Mouse (Mus musculus) left cerebral cortex, postnatal 10 days (tissue): ENCODE data around the gene Gm20479. TPM values are rescaled to one million over a fixed set of nuclear protein-coding genes. Genes with fewer than 3 reads are reported as not detected.
A peak's percentile ranks its signal among the peaks of the same experiment; 100 is the strongest.

ENCODE experiments used
- DNase-seq, 2 experiments: peaks; one replicate each; pipeline ENCODE4 v3.0.0; 2021 to 2022; ENCODE audit warnings: low spot score in 2 of 2, mixed read lengths in 1 of 2; ENCODE audit errors: extremely low spot score in 1 of 2
- intact Hi-C: fragments of 180-260 bp; cut with DNase I; formaldehyde crosslinking; loops from one replicate; pipeline ENCODE4 v1.15.1; 2025
- total RNA-seq, 2 experiments: library from RNA; stranded (reverse); gene quantifications; 2 replicates each; pipeline ENCODE4 v1.2.3; 2021

Gm20479 gene
- not detected for total RNA-seq

DNA sequence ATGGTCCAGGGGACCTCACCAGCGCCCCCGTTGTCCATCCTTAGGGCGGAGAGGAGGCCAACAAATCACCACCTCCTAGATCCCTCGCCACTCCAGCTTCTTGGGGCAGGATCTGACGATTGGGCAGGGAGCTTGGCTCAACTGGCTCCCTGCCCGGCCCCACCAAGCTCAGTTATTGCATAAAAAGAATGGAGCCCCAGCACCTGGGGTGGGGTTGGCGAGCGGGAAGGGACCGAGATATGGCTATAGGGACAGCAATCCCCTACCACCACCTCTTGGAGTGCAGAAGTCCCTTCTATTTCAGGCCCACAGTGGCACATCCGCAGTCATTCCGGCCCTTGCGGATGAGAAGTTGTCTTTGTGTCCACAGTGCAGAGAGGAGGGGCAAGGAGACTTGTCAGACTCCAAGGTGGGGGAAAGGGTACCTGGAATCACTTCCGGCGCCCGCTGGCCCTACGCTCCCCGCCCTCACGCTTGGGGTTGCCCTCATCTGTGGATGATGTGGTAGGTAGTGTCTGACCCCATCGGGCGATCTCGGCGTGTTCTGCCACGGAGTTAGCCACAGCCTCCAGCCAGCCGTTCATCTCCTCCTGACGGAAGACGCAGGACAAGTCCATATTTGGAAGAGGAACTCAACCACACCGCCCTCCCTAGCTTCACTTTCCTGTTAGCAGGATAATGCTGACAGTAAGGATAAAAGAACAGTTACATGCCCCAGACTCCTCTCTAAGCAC, at the start of gene Gm20479:
Gm20479 (minus strand) TSS at position 559 of the 734 bp plus-strand sequence.
- DNase-seq = peak in 1 of 2 experiments; percentile 59
- intact Hi-C loops = no loop called here

DNA sequence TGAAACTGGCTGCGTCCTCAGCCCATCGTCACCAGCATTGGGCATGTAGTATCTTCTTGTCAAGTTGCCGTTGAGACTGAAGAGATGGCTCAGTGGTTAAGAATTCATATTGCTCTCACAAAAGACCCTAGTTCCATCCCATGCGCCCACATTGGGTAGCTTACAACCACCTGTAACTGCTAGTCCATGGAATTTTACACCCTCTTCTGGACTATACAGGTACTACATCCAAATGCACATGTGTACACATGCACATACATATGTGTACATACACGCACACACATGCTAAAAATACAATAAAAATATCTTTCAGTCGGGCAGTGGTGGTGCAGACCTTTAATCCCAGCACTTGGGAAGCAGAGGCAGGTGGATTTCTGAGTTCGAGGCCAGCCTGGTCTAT, 49.3 kb upstream of the Gm20479 start:
- intact Hi-C loops = no loop called here
- DNase-seq = no peak

DNA sequence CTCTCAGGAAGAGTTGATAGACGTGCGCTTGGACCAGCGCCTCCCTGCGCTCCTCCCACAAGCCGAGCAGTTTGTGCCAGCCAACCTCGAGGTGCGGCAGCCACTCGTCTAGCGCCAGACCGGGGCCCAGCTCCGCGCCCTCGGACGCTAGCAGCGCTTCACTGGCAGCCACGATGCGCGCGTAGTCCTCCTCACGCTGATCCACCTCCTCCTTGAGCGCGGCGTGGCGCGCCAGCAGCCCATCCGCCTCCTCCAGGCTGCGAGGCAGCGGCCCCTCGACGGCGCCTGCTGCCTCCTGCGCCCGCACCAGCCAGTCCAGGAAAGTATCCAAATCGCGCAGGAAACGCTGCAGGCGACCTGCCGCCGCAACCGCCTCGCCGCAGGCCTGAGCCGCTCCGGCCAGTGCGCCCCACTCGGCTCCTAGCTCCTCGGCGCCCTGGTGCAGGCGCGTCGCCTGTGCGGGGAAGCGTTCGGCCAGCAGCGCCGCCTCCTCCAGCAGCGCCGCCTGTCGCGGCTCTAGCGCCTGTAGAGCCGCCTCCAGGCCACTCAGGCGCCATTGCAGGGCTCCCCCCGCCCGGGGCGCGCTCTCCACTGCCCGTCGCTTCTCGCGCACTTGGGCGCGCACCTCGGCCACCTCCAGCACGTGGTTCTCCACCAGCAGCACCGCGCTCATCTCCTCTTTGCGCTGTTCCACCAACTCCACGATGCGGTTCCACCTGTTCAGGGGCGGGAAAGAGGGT, 47.2 kb upstream of the Gm20479 start:
- peak in 1 of 2 experiments; percentile 34 for DNase-seq
- intact Hi-C loops = no loop called here

- peak; percentile 52 to 72 for DNase-seq
- intact Hi-C loops = no loop called here
Measured at GRCm38 (mm10) chr7:27402675-27403074, 45.5 kb upstream of the Gm20479 start.

DNA sequence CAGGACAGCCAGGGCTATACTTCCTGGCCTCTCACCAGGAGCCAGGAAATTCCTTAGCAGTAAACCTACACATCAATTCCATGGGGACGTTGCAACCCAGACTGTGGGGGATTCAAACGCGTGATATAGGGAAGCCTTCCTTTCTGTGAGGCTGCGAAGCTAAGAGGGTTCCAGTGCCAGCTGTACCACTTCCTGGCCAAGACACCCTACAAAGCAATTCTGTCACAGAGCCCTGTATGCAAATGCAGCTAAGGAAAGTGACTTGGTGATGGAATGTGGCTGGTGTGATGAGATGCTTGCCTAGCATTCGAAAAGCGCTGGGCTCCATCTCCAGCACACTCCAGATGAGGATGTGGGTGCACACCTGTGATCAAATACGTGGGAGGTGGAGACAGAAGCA, 43.3 kb upstream of the Gm20479 start:
- DNase-seq = no peak

GRCm38 (mm10) chr7:27397048-27397949, 40.1 kb upstream of the Gm20479 start:
- DNase-seq = peak in 1 of 2 experiments; percentile 73
- intact Hi-C loops = no loop called here

More for the DNA sequence above, 43.3 kb upstream of the Gm20479 start:
- intact Hi-C loops = no loop called here

DNA sequence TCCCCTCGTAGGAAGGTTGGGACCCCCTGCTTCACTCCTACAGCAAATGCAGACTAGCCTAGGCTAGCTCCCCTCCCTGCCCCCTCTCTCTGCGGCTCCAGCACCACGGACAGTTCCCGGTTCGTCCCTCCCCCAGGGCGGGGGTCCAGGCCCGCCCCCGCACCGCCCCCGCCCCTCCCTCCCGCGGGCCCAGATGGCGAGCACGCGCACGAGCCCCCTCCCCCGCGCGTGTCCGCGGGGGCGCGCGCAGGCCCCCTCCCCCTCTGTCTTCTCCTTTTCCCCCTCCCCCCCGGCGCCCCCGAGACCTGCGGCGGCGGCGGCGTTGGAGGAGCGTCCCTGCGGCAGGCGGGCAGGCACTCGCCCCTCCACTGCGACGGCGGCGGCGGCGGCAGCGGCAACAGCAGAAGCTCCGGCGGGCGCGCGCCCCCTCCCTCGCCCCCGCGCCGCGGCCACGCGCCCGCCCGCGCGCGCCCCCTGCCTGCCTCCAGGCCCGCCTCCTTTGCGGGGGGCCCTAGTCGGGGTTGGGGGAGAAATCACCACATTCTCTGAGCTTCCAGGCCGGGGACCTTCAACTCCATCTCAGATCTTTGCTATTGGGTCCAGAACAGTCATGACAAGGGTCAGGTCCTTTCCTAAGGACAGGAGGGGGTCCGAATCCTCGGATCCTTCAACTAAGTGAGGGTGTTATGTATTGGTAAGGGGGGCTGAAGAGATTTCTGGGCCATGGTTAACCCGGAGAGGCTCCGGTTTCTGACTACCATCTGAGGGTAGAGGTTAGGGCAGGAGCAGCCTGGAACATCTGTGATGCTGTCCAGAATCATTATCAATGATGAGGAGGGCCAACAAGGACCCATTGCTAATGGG, 39.2 kb upstream of the Gm20479 start:
- intact Hi-C loops = no loop called here

GRCm38 (mm10) chr7:27395521-27396183, 38.4 kb upstream of the Gm20479 start:
- intact Hi-C loops = loop anchor here (2.0 kb wide), 1 partner anchor 63 kb away; no protein-coding TSS in a partner anchor
- no peak for DNase-seq

More for the DNA sequence above, 39.2 kb upstream of the Gm20479 start:
- DNase-seq = peak in 1 of 2 experiments; percentile 78

- DNase-seq = no peak
- intact Hi-C loops = no loop called here
Measured at GRCm38 (mm10) chr7:27391416-27391815, 34.2 kb upstream of the Gm20479 start.

DNA sequence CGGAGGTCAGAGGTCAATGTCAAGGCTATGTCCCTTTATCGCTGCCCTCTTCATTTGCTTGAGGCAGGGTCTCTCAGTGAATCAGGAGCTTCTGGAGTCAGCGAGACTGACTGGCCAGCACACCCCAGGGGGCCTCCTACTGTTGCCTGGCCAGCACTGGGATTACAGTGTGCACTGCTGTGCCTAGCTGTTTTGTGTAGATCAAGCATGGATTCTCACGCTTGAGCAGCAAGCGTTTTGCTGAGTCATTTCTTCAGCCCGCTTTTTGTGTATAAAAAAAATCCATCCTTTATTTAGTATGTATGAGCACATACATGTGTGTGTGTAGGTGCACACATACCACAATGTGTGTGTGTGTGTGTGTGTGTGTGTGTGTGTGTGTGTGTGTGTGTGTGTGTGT, 32.0 kb upstream of the Gm20479 start:
- intact Hi-C loops = no loop called here
- DNase-seq = no peak

- peak in 1 of 2 experiments; percentile 75 for DNase-seq
- intact Hi-C loops = no loop called here
Measured at GRCm38 (mm10) chr7:27384731-27385130, 27.5 kb upstream of the Gm20479 start.

DNA sequence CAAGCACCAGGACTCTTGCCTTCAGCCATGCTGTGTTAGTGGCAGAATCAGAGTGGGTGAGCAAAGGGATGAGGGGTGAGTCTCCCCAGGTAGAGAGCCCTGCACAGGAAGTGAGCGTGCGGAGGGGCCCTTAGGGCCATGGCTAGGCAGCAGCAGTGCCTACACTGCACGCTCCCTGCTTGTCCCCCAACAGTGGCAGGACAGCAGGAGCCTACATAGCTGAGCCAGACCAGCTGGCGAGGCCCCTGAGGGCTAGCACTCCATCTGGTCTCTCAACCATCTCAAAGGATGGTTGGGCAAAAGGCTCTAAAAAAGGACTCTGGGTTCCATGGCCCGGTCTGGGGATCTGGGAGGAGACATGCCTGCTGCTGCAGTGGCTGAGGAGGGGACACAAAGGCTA, 26.9 kb upstream of the Gm20479 start:
- no peak for DNase-seq
- intact Hi-C loops = no loop called here

- DNase-seq = no peak
- intact Hi-C loops = no loop called here
Measured at GRCm38 (mm10) chr7:27383233-27383632, 26.0 kb upstream of the Gm20479 start.

- DNase-seq = no peak
- intact Hi-C loops = no loop called here
Measured at GRCm38 (mm10) chr7:27381560-27381959, 24.3 kb upstream of the Gm20479 start.

- no peak for DNase-seq
- intact Hi-C loops = no loop called here
Measured at GRCm38 (mm10) chr7:27381009-27381408, 23.8 kb upstream of the Gm20479 start.

DNA sequence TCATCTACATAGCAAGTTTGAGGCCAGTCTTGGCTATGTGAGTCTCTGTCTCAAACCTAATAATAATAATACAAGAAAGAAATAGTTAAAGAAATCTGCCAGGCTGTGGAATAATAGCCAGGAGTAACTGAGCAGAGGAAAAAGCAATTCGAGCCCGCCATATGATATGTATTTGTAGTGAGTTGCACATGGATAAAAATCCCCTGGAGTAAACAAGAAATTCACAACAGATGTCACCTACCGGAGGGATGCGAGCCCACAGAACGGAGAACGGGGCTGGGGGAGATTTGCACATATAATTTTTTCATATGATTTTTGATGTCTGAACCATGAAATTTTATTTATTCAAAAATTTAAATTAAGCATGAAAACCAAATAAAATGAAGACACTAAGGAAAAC, 22.6 kb upstream of the Gm20479 start:
- intact Hi-C loops = no loop called here
- DNase-seq = no peak

- intact Hi-C loops = no loop called here
- peak in 1 of 2 experiments; percentile 47 for DNase-seq
Measured at GRCm38 (mm10) chr7:27378431-27378830, 21.2 kb upstream of the Gm20479 start.

DNA sequence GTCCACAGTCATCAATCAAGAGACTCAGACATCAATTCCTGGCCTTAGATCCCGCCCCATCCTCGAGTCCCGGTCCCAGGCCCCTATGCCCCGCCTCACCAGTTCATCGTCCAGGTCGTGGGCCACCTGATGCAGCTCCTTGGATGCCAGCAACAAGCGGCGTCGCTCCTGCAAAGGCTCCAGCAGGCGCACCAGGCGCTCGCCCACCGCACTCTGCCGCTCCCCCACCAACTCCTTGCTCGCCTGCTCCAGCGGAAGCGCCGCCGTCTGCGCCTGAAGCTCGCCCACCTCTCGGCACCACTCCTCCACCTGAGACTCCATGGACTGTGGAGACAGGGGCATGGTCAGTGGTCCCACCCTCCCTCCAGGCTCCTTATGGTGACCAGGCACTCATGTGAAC, 18.1 kb upstream of the Gm20479 start:
- intact Hi-C loops = no loop called here
- peak in 1 of 2 experiments; percentile 56 for DNase-seq
